Mouse (Mus musculus) kidney, embryonic 14.5 days (tissue): ENCODE data around the gene Rufy2. TPM values are rescaled to one million over a fixed set of nuclear protein-coding genes. Genes with fewer than 3 reads are reported as not detected.

ENCODE experiments used
- ATAC-seq: fragments of 200-750 bp; cut with Nextera tagmentation; 2 replicates; pipeline ENCODE4 v1.8.0; 2017; ENCODE audit warnings: moderate number of reproducible peaks, mild to moderate bottlenecking, moderate TSS enrichment, moderate library complexity; ENCODE audit not compliant: low FRiP score, low TSS enrichment
- H3K27ac ChIP-seq: fragments of 300-500 bp; sonication (generic); 2 replicates; pipeline ENCODE4 v1.5.1; 2014; ENCODE audit warnings: low read depth, mild to moderate bottlenecking, low read length, moderate library complexity, mixed read lengths
- H3K27me3 ChIP-seq: fragments of 300-500 bp; sonication (generic); 2 replicates; pipeline ENCODE4 v1.6.1; 2014; ENCODE audit warnings: mild to moderate bottlenecking, low read length; ENCODE audit not compliant: control insufficient read depth, insufficient read depth
- H3K36me3 ChIP-seq: fragments of 300-500 bp; sonication (generic); 2 replicates; pipeline ENCODE4 v1.6.1; 2014; ENCODE audit warnings: low read length, mixed read lengths; ENCODE audit not compliant: control insufficient read depth, insufficient read depth
- H3K4me1 ChIP-seq: fragments of 300-500 bp; sonication (generic); 2 replicates; pipeline ENCODE4 v1.6.1; 2014; ENCODE audit warnings: low read length, mixed read lengths; ENCODE audit not compliant: control insufficient read depth, insufficient read depth
- H3K4me2 ChIP-seq: fragments of 300-500 bp; sonication (generic); replicated peaks from 2 replicates; pipeline ENCODE4 v1.6.1; 2014; ENCODE audit warnings: low read depth, mild to moderate bottlenecking, low read length
- H3K4me3 ChIP-seq: fragments of 300-500 bp; sonication (generic); 2 replicates; pipeline ENCODE4 v1.5.1; 2014; ENCODE audit warnings: mild to moderate bottlenecking, low read length
- H3K9ac ChIP-seq: fragments of 300-500 bp; sonication (generic); 2 replicates; pipeline ENCODE4 v1.6.1; 2014; ENCODE audit warnings: low read depth, mild to moderate bottlenecking, low read length, moderate library complexity
- H3K9me3 ChIP-seq: fragments of 300-500 bp; sonication (generic); 2 replicates; pipeline ENCODE4 v1.6.1; 2016; ENCODE audit warnings: low read length; ENCODE audit not compliant: control insufficient read depth
- WGBS: fragments of 180-500 bp; shearing (Covaris S2); extraction: QIAGEN DNeasy Blood & Tissue Kit; methylation state at CpG from one replicate; pipeline ENCODE4 v1.1.7; 2014; 5-methylcytosine and 5-hydroxymethylcytosine counted together
- polyA plus RNA-seq: library from polyadenylated mRNA; unstranded; fragments of >200 nt; fragmentation: Nextera tagmentation; extraction: Ambion mirVana; gene quantifications from 2 replicates; pipeline ENCODE4 v1.2.1, GENCODE M21; 2014

The Rufy2 gene
- polyA plus RNA-seq, result 19.7 and 28.4 TPM in 2 replicates

DNA sequence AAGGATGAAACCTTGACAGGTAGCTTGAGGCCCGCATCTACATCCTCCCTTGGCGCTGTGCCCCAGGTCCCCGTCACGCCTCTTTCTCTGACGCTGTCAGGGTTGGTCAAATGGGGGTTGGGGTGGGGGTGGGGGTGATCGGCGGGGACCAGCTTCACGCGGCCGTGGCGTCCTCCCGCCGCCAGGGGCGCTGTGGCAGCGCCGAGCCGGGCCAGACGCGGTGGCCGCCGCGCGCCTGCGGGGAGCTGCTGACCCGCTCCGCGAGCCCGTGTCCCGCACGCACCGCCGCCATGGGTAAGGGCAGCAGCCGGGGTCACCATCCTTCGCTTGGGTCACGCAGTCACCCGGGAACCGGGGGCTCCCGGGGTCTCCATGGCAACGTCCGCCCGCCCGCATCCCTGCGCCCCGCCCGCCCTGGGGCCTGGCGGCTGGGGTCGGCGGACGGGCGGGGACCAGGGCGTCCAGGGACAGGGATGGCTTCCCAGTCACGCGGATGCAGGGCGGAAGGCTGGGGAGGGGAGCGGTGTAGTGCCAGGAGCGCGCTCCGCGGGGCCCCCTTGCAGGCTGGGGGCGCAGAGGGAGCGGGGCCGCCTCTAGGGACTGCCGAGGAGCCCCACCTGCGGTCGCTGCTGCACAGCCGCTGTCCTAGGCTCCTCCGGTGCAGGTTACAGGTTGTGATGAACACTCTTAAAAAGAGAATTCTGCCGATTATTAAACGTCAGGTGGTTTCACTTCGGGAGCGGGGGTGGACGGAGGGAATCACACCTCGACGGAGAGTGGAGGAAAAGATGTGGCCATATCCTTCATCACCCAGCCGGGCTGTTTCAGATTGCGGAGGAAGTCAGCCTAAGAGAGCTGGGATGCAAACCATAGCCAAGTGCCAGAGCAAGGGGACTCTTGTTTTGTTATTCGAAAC is at the start of gene Rufy2:
Gene Rufy2 (plus strand): TSS at position 185 of the 916 bp plus-strand sequence.
- Histone ChIP-seq H3K4me2 (peak within 1 kb of the TSS; percentile 70), H3K9me3 (no peaks in the 10 kb centered on the region), H3K27me3 (no peaks in the 10 kb centered on the region), H3K27ac (peak within 1 kb of the TSS; percentile 45; the same call in 1 of the 2 replicates), H3K36me3 (peaks cover 19% of the 10 kb centered on the region), H3K4me1 (no peaks in the 10 kb centered on the region), H3K9ac (peak within 1 kb of the TSS; percentile 63), H3K4me3 (peak within 1 kb of the TSS; percentile 58)
- ATAC-seq, result peak; percentile 94
- WGBS, result 1% methylated on average over 74 of the region's 77 CpGs

DNA sequence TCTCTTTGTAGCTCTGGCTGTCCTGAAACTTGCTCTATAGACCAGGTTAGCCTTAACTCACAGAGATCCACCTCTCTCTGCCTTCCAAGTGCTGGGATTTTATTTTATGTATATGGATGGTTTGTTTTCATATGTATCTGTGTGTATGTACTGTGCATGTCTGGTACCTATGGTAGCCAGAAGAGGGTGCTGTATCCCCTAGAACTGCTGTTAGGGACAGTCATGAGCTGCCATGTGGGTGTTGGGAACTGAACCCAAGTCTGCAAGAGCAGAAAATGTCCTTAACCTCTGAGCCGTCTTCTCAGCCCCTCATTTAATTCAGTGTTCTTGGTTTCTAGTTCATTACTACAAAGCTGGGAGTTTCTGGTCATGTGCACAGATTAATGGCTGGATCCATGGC is 47.6 kb upstream of the Rufy2 start:
- Histone ChIP-seq H3K4me1 (no peaks in the 10 kb centered on the region), H3K9me3 (peaks cover 3% of the 10 kb centered on the region; the same call in 1 of the 2 replicates), H3K4me3 (no peak overlapping the region), H3K36me3 (peaks cover 20% of the 10 kb centered on the region; the same call in 1 of the 2 replicates), H3K27ac (no peak overlapping the region), H3K9ac (no peak overlapping the region), H3K27me3 (no peaks in the 10 kb centered on the region), H3K4me2 (no peak overlapping the region)
- ATAC-seq, result no peak
- 87% methylated on average over 1 of the region's 1 CpGs for WGBS

DNA sequence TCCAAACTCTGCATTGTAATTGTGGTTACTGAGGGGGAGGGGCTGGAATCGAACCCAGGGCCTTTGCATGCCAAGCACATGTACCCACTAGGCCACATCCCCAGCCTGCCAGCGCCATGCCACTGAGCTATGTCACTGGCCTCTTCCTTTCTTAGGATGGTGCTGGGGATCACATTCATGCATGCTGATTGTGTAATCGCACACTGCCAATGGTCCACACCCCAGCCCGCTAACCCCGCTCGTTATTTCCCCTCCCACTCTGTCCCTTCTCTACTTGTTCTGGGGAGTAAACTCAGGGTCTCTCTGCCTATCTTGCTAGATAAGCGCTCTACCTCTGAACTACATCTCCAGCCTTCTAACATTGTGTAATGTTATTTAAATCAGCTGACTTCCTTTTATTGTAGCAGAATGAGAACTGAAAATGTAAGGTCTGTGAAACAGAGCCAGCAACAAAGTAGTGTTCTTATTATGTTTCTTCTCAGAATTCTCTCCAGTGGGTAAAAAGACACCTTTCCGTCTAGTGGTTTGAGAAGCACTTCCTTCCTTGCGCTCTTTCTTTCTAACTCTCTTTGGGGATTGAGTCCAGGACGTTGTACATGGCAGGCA is 34.9 kb upstream of the Rufy2 start:
- 87% methylated on average over 10 of the region's 10 CpGs for WGBS
- H3K36me3 ChIP-seq, result peaks cover 10% of the 10 kb centered on the region; the same call in 1 of the 2 replicates
- no peaks in the 10 kb centered on the region for H3K27me3 ChIP-seq
- 0 out of 2 replicates have a peak, but pooled peaks cover 4% of the 10 kb centered on the region for H3K4me1 ChIP-seq
- H3K9ac ChIP-seq, result no peak overlapping the region
- no peak overlapping the region for H3K27ac ChIP-seq
- no peak overlapping the region for H3K4me2 ChIP-seq
- no peaks in the 10 kb centered on the region for H3K9me3 ChIP-seq
- no peak for ATAC-seq
- H3K4me3 ChIP-seq, result no peak overlapping the region

DNA sequence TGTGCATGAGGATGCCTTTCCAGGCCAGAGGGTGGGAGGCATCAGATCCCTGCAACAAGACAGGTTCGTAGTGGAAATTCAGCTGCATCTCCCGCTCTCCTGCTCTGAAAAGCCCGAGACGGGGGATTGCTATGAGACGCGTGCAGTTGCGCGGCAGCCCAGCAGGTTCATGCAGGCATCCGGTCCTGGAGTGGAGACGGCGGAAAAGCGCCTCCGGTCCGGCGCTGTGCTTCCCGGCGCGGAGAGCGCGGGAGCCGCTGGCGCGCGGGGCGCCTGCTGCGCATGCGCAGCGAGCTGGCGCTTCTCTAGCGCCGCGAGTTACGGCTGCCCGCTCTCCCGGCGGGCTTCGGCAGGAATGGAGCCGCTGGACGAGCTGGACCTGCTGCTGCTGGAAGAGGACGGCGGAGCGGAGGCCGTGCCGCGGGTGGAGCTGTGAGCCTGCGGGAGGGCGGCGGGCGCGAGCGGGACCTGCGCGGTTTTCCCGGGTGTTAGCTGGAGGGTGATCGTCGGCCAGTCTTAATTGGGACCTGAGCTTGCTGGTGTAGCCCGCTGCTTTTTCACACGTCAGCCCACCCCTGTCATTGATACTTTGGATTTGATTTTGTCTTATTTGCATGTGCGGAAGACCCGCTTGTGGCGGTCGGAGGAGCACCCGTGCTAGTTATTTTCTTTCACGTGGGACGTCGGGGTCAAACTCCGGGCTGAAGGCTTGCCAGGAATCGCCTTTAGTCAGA is 33.1 kb upstream of the Rufy2 start, which contains the start of gene Dna2:
Gene Dna2 (plus strand): TSS at position 289 of the 734 bp plus-strand sequence.
- H3K4me2 ChIP-seq, result peak within 1 kb of the TSS; percentile 81
- H3K36me3 ChIP-seq, result peaks cover 22% of the 10 kb centered on the region; the same call in 1 of the 2 replicates
- peak; percentile 94 for ATAC-seq
- H3K9me3 ChIP-seq, result no peaks in the 10 kb centered on the region
- H3K9ac ChIP-seq, result peak within 1 kb of the TSS; percentile 87
- H3K27ac ChIP-seq, result peak within 1 kb of the TSS; percentile 90
- 0 out of 2 replicates have a peak, but pooled peaks cover 4% of the 10 kb centered on the region for H3K4me1 ChIP-seq
- H3K4me3 ChIP-seq, result peak within 1 kb of the TSS; percentile 68
- no peaks in the 10 kb centered on the region for H3K27me3 ChIP-seq
- WGBS, result under 1% methylated on average over 61 of the region's 68 CpGs

DNA sequence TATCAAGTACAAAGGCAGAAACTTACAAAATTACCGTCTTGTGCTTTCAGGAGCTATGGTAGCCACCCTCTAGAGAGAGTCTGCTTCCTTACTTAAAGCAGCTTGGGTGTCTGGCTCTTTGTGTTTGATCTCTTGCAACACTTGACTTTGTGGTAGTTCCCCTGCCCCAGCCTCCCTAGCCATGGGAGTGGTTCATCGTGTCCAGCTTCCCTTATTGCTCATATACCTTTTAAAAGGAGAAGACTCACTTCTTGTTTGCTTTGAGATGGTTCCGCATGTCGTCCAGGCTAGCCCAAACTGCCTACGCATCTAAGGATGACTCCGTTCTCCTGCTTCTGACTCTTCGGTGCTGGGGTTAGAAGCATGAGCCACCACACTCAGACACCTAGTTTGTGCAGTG is 31.5 kb upstream of the Rufy2 start:
- no peaks in the 10 kb centered on the region for H3K9me3 ChIP-seq
- no peak overlapping the region for H3K9ac ChIP-seq
- WGBS, result 91% methylated on average over 7 of the region's 7 CpGs
- no peak overlapping the region for H3K4me3 ChIP-seq
- no peak overlapping the region for H3K4me2 ChIP-seq
- H3K36me3 ChIP-seq, result peaks cover 20% of the 10 kb centered on the region; the same call in 1 of the 2 replicates
- no peak overlapping the region for H3K27ac ChIP-seq
- ATAC-seq, result no peak
- 0 out of 2 replicates have a peak, but pooled peaks cover 4% of the 10 kb centered on the region for H3K4me1 ChIP-seq
- H3K27me3 ChIP-seq, result no peaks in the 10 kb centered on the region

DNA sequence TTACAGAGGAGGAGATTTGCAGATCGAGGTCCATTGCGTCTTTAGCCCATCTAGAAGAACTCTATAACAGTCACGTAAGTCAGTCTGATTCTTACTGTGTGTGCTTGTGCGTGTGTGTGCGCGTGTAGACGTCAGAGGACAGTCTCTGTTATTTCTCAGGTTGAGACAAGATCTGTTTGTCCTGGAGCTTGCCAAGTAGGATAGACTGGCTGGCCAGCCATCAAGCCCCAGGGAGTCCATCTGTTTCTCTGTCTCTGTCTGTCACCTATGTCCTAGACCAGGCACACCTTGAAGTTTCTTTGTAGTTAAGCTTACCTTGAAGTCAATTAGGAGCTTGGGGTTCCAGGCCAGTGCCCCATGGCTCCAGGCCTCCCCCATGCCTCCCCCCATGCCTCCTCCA is 16.1 kb upstream of the Rufy2 start:
- H3K4me1 ChIP-seq, result no peaks in the 10 kb centered on the region
- no peak overlapping the region for H3K9ac ChIP-seq
- H3K9me3 ChIP-seq, result no peaks in the 10 kb centered on the region
- no peak overlapping the region for H3K4me3 ChIP-seq
- 95% methylated on average over 7 of the region's 7 CpGs for WGBS
- no peak overlapping the region for H3K4me2 ChIP-seq
- H3K27ac ChIP-seq, result no peak overlapping the region
- peaks cover 79% of the 10 kb centered on the region for H3K36me3 ChIP-seq
- no peak for ATAC-seq
- H3K27me3 ChIP-seq, result no peaks in the 10 kb centered on the region

DNA sequence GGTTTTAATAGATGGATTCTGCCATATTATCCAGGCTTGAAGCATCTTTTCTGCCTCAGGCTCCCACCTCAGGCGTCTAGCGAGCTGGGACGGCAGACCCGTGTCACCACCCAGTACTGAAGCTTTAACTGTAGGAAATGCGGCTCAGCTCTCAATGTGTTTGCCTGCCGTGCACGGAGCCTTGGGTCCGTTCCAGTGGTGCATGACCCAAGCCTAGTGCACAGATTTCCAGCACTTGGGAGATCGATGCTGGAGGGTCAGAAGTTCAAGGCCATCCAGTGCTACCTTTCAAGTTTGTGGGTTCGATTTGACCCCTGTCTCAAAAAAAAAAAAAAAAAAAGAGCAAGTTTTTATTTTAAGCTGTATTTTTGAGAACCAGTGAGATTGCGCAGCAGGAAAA is 14.2 kb upstream of the Rufy2 start:
- Histone ChIP-seq H3K4me2 (no peak overlapping the region), H3K4me3 (no peak overlapping the region), H3K27me3 (no peaks in the 10 kb centered on the region), H3K36me3 (peaks cover 73% of the 10 kb centered on the region), H3K4me1 (no peaks in the 10 kb centered on the region), H3K9ac (no peak overlapping the region), H3K27ac (no peak overlapping the region), H3K9me3 (no peaks in the 10 kb centered on the region)
- ATAC-seq, result no peak
- 88% methylated on average over 11 of the region's 11 CpGs for WGBS

DNA sequence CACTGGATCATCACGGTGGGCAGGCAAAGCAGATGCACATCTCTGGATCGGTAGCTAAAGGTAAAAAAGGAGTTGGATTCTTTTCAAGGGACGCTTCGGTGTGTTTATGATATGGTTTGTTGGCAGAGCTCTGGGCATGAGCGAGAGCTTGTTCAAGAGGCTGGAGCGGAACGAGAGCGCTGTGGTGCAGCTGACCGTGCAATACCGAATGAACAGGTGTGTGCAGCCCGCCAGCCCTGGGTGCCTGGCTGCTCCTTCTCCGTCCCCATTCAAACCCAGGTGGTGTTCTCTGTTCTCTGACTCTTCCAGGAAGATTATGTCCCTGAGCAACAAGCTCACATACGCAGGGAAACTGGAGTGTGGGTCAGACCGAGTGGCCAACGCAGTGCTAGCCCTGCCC is 13.7 kb upstream of the Rufy2 start:
- 83% methylated on average over 15 of the region's 15 CpGs for WGBS
- Histone ChIP-seq H3K4me1 (no peaks in the 10 kb centered on the region), H3K36me3 (peaks cover 71% of the 10 kb centered on the region), H3K9ac (no peak overlapping the region), H3K9me3 (no peaks in the 10 kb centered on the region), H3K4me2 (no peak overlapping the region), H3K4me3 (no peak overlapping the region), H3K27ac (no peak overlapping the region), H3K27me3 (no peaks in the 10 kb centered on the region)
- ATAC-seq, result peak; percentile 60; the same call in 1 of the 2 replicates
